ENCODE assay signal across 31 mouse cellular contexts in the genomic region with DNA sequence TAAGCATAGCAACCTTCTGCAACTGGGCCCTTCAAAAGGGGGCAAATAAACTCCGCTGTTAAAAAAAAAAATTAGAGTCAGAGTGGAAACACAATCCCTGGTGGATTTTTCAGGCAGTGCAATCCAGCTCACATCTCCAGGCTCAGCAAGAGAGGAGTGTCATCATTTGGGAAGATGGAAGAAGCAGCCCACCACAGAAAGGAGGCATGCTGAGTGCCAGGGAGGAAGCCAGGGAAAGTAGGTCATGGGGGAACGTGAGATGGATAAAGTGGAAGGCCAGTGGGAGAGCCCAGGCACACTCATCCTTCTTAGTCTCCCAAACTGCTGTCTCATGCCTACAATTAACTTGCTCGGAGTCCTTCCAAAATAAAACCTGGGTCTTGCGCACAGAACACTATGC. TPM values are rescaled to one million over a fixed set of nuclear protein-coding genes. Genes with fewer than 3 reads are reported as not detected.
DNase-seq lines count a peak whose midpoint lies in the region; ATAC-seq and TF ChIP-seq lines count a peak whose summit lies in the region.
"Had no signal": no experiment of that assay in that cellular context is flagged by ENCODE, and none has a peak within 500 bp of the region (broad histone marks: within the 10 kb centered on the region; RNA-seq: fewer than 3 reads in every experiment).

No protein-coding gene starts in this region.

- H3K4me2 ChIP-seq in forebrain, postnatal 0 days (ENCODE audit: low read depth): no peak overlapping the region
- H3K4me2 ChIP-seq in forebrain, embryonic 13.5 days: no peak overlapping the region
- no peak overlapping the region for H3K4me2 ChIP-seq in hindbrain, postnatal 0 days (ENCODE audit: low read depth, low read length)
- H3K4me2 ChIP-seq: embryonic facial prominence, embryonic 12.5 days; forebrain, embryonic 15.5 days; heart, embryonic 15.5 days; hindbrain, embryonic 14.5 days; intestine, embryonic 15.5 days; midbrain, embryonic 15.5 days; neural tube, embryonic 12.5 days had no signal

- no peak for TF ChIP-seq POLR2A in cerebellum, adult 2 months (IDR thresholded peaks at IDR 0.05; ENCODE audit: borderline replicate concordance, insufficient read depth, low read length)

- peak; percentile 25; the same call in 1 of the 2 replicates for ATAC-seq in forebrain, postnatal 0 days
- no peak for ATAC-seq in forebrain, embryonic 13.5 days
- ATAC-seq in hindbrain, postnatal 0 days: peak; percentile 61
- ATAC-seq: forebrain, embryonic 15.5 days; intestine, embryonic 15.5 days; midbrain, embryonic 15.5 days had no signal

- H3K36me3 ChIP-seq in forebrain, postnatal 0 days (ENCODE audit: insufficient read depth): no peaks in the 10 kb centered on the region
- no peaks in the 10 kb centered on the region for H3K36me3 ChIP-seq in forebrain, embryonic 13.5 days (ENCODE audit: poor library complexity, severe bottlenecking)
- no peaks in the 10 kb centered on the region for H3K36me3 ChIP-seq in hindbrain, postnatal 0 days (ENCODE audit: insufficient read depth, low read length)
- H3K36me3 ChIP-seq in hindbrain, embryonic 10.5 days: no peaks in the 10 kb centered on the region
- H3K36me3 ChIP-seq: embryonic facial prominence, embryonic 12.5 days; forebrain, embryonic 15.5 days; G1E; heart, embryonic 15.5 days; intestine, embryonic 15.5 days; midbrain, embryonic 15.5 days; neural tube, embryonic 12.5 days had no signal

- no peak overlapping the region for H3K27ac ChIP-seq in cerebellum, adult 2 months (ENCODE audit: insufficient read depth, low read length)
- H3K27ac ChIP-seq in forebrain, postnatal 0 days (ENCODE audit: low read depth, low read length): no peak overlapping the region
- no peak overlapping the region for H3K27ac ChIP-seq in forebrain, embryonic 13.5 days
- peak overlapping the region; percentile 51 for H3K27ac ChIP-seq in hindbrain, postnatal 0 days
- no peak overlapping the region for H3K27ac ChIP-seq in hindbrain, embryonic 10.5 days
- H3K27ac ChIP-seq: embryonic facial prominence, embryonic 12.5 days; forebrain, embryonic 15.5 days; heart, embryonic 15.5 days; hindbrain, embryonic 14.5 days; intestine, embryonic 15.5 days; liver, embryonic 14.5 days; macrophage; midbrain, embryonic 15.5 days; neural tube, embryonic 12.5 days had no signal

- peaks cover 6% of the 10 kb centered on the region; the same call in 1 of the 2 replicates for H3K4me1 ChIP-seq in cerebellum, adult 2 months (ENCODE audit: control insufficient read depth, insufficient read depth, low read length)
- H3K4me1 ChIP-seq in forebrain, postnatal 0 days (ENCODE audit: insufficient read depth): no peaks in the 10 kb centered on the region
- H3K4me1 ChIP-seq in forebrain, embryonic 13.5 days: no peaks in the 10 kb centered on the region
- H3K4me1 ChIP-seq in hindbrain, postnatal 0 days (ENCODE audit: insufficient read depth, low read length): peaks cover 12% of the 10 kb centered on the region; the same call in 1 of the 2 replicates
- H3K4me1 ChIP-seq in hindbrain, embryonic 10.5 days (replicated peaks): no peaks in the 10 kb centered on the region
- H3K4me1 ChIP-seq: embryonic facial prominence, embryonic 12.5 days; forebrain, embryonic 15.5 days; heart, embryonic 15.5 days; intestine, embryonic 15.5 days; midbrain, embryonic 15.5 days; neural tube, embryonic 12.5 days had no signal

- H3K9ac ChIP-seq in forebrain, postnatal 0 days: no peak overlapping the region
- no peak overlapping the region for H3K9ac ChIP-seq in forebrain, embryonic 13.5 days
- H3K9ac ChIP-seq in hindbrain, postnatal 0 days (replicated peaks; ENCODE audit: low read length): no peak overlapping the region
- H3K9ac ChIP-seq: embryonic facial prominence, embryonic 12.5 days; forebrain, embryonic 15.5 days; heart, embryonic 15.5 days; hindbrain, embryonic 14.5 days; intestine, embryonic 15.5 days; liver, embryonic 14.5 days; midbrain, embryonic 15.5 days; neural tube, embryonic 12.5 days had no signal

- no peaks in the 10 kb centered on the region for H3K27me3 ChIP-seq in cerebellum, adult 2 months (ENCODE audit: control insufficient read depth, insufficient read depth, low read length)
- no peaks in the 10 kb centered on the region for H3K27me3 ChIP-seq in forebrain, postnatal 0 days (ENCODE audit: insufficient read depth, low read length)
- no peaks in the 10 kb centered on the region for H3K27me3 ChIP-seq in forebrain, embryonic 13.5 days
- H3K27me3 ChIP-seq in hindbrain, postnatal 0 days (ENCODE audit: insufficient read depth, low read length): no peaks in the 10 kb centered on the region
- H3K27me3 ChIP-seq in hindbrain, embryonic 10.5 days (ENCODE audit: insufficient read depth, poor library complexity, severe bottlenecking): no peaks in the 10 kb centered on the region
- H3K27me3 ChIP-seq: embryonic facial prominence, embryonic 12.5 days; forebrain, embryonic 15.5 days; intestine, embryonic 15.5 days; midbrain, embryonic 15.5 days; neural tube, embryonic 12.5 days had no signal

- H3K4me3 ChIP-seq in cerebellum, adult 2 months (replicated peaks; ENCODE audit: insufficient read depth, low read depth, low read length): no peak overlapping the region
- no peak overlapping the region for H3K4me3 ChIP-seq in forebrain, postnatal 0 days (ENCODE audit: low read depth, low read length)
- H3K4me3 ChIP-seq in forebrain, embryonic 13.5 days: no peak overlapping the region
- no peak overlapping the region for H3K4me3 ChIP-seq in hindbrain, postnatal 0 days (ENCODE audit: low read length)
- no peak overlapping the region for H3K4me3 ChIP-seq in hindbrain, embryonic 10.5 days
- H3K4me3 ChIP-seq: embryonic facial prominence, embryonic 12.5 days; forebrain, embryonic 15.5 days; heart, embryonic 15.5 days; intestine, embryonic 15.5 days; midbrain, embryonic 15.5 days; neural tube, embryonic 12.5 days had no signal

- 68% methylated on average over 4 of the region's 4 CpGs for WGBS in cerebellum, adult 2 months
- 80% methylated on average over 4 of the region's 4 CpGs for WGBS in forebrain, postnatal 0 days
- 82% methylated on average over 4 of the region's 4 CpGs for WGBS in forebrain, embryonic 13.5 days
- 57% methylated on average over 4 of the region's 4 CpGs for WGBS in hindbrain, postnatal 0 days
- WGBS in hindbrain, embryonic 10.5 days: 86% methylated on average over 4 of the region's 4 CpGs

- no peaks in the 10 kb centered on the region for H3K9me3 ChIP-seq in forebrain, postnatal 0 days (ENCODE audit: low read length)
- H3K9me3 ChIP-seq in forebrain, embryonic 13.5 days (replicated peaks): no peaks in the 10 kb centered on the region
- H3K9me3 ChIP-seq in hindbrain, postnatal 0 days (ENCODE audit: low read length): no peaks in the 10 kb centered on the region
- no peaks in the 10 kb centered on the region for H3K9me3 ChIP-seq in hindbrain, embryonic 10.5 days
- H3K9me3 ChIP-seq: embryonic facial prominence, embryonic 12.5 days; forebrain, embryonic 15.5 days; heart, embryonic 15.5 days; intestine, embryonic 15.5 days; midbrain, embryonic 15.5 days; neural tube, embryonic 12.5 days had no signal

- no peak for TF ChIP-seq CTCF in cerebellum, adult 2 months (IDR thresholded peaks at IDR 0.05; ENCODE audit: borderline replicate concordance, insufficient read depth, low read depth, low read length)
- TF ChIP-seq CTCF in forebrain, postnatal 0 days (IDR thresholded peaks at IDR 0.05; ENCODE audit: low read depth): no peak
- peak; percentile 43 for TF ChIP-seq CTCF in hindbrain, postnatal 0 days (IDR thresholded peaks at IDR 0.05; ENCODE audit: low read depth)

- peak; percentile 15 to 42 for DNase-seq in cerebellum, adult 2 months
- DNase-seq in cerebellum, postnatal 36 days: no peak
- DNase-seq in forebrain, postnatal 0 days: no peak
- DNase-seq in hindbrain, postnatal 0 days (ENCODE audit: low spot score): peak; percentile 53
- DNase-seq in hindbrain, embryonic 10.5 days (ENCODE audit: low spot score): no peak
- DNase-seq in retina, postnatal 1 day: peak; percentile 32
- DNase-seq in retina, embryonic 14.5 days (ENCODE audit: low spot score): no peak
- DNase-seq: adrenal gland, adult 8-10 months; embryo, embryonic 11 days; gastrocnemius, postnatal 10 days; kidney, adult 2 months; kidney, postnatal 36 days; layer of hippocampus, postnatal 36 days; liver; lung, adult 2 months; lung, postnatal 10 days; right cerebral cortex, postnatal 25 days; spleen, adult 18-20 months; thymus, postnatal 14 days had no signal

RNA-seq across cellular contexts. Expression of a gene that starts 56.9 kb away (rescaled TPM):
- polyA plus RNA-seq in cerebellum, adult 2 months (2012; rRNA removed): 4.1 and 5.1 TPM in 2 replicates
- 9.6 and 12.9 TPM in 2 replicates for total RNA-seq in forebrain, postnatal 0 days (2014; rRNA removed)
- polyA plus RNA-seq in forebrain, postnatal 0 days (2015; fragmentation: Nextera tagmentation; extraction: Ambion mirVana): 1.7 and 2.0 TPM in 2 replicates
- polyA plus RNA-seq in forebrain, embryonic 13.5 days (2015; fragmentation: Nextera tagmentation; extraction: Ambion mirVana): 1.3 and 1.5 TPM in 2 replicates
- 15.4 and 19.9 TPM in 2 replicates for total RNA-seq in hindbrain, postnatal 0 days (2014; rRNA removed)
- polyA plus RNA-seq in hindbrain, postnatal 0 days (2015; fragmentation: Nextera tagmentation; extraction: Ambion mirVana): 2.3 and 2.7 TPM in 2 replicates
- polyA plus RNA-seq in hindbrain, embryonic 10.5 days (2016; fragmentation: Nextera tagmentation; extraction: Ambion mirVana): 1.7 and 2.6 TPM in 2 replicates
- total RNA-seq: heart, postnatal 25 days had no signal
- polyA plus RNA-seq: G1E; liver, embryonic 14.5 days; macrophage had no signal

Comparison
In these comparisons a context has a peak if more than half of its experiments do, and no peak if none do; other contexts are left out.
1. DNase-seq: peak in cerebellum, adult 2 months (2 of 2), hindbrain, postnatal 0 days (single experiment) and retina, postnatal 1 day (single experiment); none in cerebellum, postnatal 36 days (0 of 2), forebrain, postnatal 0 days (single experiment), hindbrain, embryonic 10.5 days (single experiment) and retina, embryonic 14.5 days (single experiment).